Mouse (Mus musculus): ENCODE measurements around the gene Spock1.

The Spock1 gene

DNA sequence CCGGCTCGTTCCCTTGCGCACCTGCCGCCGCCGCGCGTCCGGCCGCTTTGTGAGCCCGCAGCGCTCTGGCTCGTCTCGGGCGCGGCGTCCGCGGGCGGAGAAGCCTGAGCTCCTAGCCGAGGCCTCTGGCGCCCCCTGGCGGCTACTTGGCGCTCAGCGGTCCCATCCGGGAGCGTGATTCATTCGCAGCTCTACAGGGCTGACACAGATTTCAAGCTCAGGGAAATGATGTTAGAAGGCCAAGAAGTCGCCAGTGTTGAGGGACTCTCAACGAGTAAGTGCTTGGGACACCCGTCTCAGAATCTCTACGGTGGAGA, at the start of gene Spock1:
TSS of gene Spock1 (minus strand) at position 67 of the 317 bp plus-strand sequence.
- peak; percentile 59 for DNase-seq (ENCODE audit: low read depth, low spot score)

DNA sequence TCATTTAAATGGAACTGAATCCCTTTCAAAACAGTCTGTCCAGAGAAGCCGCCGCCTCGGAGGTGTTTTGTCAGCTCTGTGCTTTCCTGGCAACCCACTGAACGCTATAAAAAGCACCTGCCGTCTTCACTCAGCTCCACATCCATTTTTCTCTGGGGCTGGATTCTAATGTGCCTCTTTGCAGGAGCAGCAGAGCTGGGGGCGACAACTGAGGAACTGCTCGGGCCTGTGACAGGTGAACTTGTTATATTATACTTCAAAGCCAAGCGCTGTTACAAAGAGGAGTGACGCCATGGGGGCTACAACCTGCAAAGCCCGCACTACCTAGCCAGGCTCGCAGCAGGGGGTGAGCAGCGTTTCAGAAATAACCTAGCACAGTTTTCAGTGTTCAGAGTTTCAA, 42.0 kb upstream of the Spock1 start:
- DNase-seq (ENCODE audit: low read depth, low spot score), result no peak

DNA sequence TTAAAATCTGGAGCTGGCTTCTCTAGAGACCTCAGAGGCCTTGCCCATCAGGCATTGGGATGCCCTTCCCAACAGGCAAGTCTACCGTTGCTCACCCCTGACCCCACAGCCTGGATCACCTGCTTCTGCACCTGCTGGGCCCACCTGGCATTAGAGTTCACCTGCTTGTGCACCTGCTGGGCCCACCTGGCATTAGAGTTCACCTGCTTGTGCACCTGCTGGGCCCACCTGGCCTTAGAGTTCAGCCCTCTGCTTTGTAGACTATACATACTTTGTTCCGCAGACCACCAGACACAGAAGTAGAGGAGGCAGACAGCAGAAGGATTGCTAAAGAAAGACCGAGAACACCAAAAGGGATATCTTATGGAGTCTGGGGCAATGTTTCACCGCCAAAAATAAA, 41.4 kb upstream of the Spock1 start:
- no peak for DNase-seq (ENCODE audit: low read depth, low spot score)

DNA sequence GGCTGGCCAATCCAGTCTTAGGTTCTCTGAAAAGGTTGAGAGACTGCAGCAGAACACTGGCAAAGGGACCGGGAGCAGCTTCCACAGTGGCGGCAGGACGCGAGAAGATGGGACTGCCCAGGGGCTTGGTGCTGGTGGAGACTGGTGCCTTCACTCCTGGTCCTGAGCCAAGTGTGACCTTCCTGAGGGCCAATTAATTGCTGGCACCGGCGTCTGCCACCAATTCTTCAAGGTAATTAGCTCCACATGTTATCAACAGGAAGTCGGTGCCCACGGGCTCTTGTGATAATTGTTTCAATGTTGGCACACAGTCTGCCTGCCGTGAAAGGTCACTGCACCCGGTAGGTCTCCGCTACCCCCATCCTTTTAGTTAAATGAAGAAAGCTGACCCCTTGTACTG, 37.1 kb upstream of the Spock1 start:
- DNase-seq (ENCODE audit: low read depth, low spot score), result no peak

DNA sequence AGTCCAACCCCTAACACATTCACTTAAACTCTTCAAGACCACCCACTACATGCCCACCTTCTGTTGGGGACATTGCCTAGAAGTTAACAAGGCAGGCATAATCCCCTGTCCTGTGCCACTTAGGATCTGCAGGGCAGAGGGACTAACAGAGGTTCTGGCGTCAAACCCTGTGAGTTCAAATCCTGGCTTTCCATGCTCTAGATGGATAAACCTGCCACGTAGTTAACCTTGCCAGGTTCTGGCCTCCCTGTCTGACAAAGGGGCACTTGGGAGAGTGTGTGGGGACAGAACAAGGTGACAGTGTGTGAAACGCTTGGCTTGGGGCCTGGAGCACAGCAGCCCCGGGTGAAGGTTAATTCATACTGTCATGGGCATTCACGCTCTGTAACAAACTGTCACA, 36.3 kb upstream of the Spock1 start:
- no peak for DNase-seq (ENCODE audit: low read depth, low spot score)

DNA sequence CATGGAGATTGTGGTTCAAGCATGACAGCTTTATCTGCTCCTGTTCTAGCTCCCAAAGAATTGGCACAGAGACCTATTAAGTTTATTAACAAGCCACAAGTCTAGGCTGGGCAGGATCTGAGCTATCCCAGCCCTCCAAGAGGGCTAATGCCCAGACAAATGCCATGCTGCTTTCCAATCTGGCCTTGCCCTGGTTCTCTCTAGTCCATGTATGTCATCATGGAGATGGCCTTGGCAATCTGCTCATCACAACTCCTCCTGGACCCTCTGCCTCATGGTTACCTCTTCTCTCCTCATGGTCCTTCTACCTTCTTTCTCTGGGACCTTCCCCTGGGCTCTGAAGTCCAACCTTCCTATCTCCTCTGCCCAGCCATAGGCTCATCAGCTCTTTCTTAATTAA, 35.8 kb upstream of the Spock1 start:
- DNase-seq (ENCODE audit: low read depth, low spot score), result no peak

DNA sequence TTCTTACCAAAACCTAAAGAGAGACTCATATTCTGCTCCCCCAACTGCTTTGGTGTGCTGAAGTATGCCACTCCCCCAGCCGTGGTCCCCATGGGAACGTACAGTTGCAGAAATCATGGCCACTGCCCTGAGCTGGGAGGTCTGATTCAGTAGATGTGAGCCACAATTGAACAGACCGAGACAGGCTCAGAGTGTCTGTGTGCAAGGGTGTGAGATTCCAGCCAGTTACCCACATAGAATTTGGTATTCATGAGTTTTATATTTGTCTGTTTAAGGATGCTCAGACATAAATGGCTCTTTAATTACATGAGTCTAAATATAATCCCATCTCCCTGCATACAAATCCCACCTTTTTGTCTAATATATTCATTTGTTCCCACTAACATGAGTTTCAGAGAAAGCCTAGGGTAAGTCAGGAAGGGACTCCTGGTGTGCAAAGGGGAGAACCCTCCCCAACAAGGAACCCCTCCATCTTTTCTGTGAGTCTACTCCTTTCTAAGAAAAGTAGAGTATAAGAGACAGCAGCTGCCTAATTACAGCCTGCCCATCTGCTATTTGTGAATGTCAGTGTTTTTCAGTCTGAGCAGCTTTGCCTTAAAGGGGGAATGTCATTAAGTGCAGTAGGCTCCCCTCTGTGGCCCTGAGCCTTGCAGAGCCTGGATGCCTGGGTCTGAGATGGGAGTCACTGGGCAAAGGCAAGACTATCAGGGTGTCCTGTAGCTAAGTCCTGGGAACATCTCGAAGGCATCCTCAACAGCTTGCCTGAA, 29.5 kb upstream of the Spock1 start:
- DNase-seq (ENCODE audit: low read depth, low spot score), result no peak

DNA sequence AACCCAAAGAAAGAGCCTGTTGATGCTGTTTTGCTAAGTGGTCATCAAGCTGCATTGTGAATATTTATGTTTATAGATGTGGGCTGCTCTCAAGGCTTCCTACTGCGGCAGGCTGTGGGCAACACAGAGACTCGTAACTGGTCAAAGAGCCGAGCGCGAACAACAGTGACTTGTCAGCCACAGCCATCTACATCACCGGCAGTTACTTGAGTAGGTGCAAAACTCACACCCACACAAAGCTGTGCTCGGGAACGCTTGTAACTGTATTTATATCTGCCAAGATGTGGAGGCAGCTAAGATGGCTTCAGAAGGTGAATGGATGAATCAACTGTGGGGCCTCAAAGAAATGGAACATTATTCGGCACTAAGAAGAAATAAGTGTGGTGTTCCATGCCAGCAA, 23.9 kb upstream of the Spock1 start:
- DNase-seq (ENCODE audit: low read depth, low spot score), result no peak

DNA sequence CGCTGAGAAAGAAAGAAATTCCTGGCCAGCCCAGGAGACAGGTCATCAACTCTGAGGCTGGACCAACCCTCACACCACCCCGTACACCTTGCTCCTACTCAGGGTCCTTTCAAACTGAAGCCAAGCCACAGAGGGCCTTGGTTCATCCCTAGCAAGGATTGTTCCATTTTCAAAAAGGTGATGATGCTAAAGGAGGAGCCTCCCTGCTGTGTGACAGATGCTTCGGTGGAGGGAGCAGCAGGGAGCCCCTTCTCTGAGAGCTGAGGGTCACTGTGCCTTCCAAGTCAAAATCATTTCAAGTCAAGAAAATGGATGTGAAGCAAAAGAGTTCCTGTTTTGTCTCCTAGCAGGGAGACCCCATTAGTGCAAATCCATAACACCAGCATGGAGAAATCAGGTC, 23.2 kb upstream of the Spock1 start:
- DNase-seq (ENCODE audit: low read depth, low spot score), result no peak

DNA sequence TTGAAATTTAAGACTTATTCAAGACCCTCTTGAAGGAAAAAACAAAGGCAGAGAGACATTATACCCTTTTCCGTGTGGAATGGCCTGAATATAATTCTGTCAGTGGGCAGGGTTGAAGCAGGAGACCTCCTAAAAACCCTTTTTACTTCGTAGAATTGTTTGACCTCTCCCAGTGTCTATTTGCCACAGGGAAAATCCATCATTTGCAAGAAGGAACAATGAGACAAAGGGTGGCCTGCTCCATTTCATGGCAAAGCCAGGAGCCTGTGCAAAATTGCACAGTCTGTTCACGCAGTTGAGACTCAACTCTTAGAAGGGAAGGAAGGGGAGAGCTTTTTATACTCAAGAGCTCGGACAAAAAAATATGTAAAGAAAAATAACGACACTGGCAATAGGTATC, 22.6 kb upstream of the Spock1 start:
- DNase-seq (ENCODE audit: low read depth, low spot score), result no peak

DNA sequence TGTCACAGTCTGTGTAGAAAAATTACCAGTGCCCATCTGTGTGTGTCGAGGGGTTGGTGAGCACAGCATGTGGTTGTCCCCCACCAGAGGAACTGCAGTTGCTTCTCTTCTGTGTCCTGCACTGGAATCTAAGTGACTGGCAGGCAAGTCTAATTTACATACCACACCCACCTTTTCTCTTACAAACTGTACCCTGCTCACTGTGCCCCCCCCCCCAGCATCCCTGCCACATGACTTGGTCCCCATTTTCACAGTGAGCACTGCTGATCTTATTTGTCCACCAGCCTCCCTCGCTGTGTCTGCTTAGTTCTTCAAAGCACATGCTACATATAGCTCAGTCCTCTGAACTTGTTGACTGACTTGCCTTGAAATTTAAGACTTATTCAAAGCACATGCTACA, 22.2 kb upstream of the Spock1 start:
- no peak for DNase-seq (ENCODE audit: low read depth, low spot score)

DNA sequence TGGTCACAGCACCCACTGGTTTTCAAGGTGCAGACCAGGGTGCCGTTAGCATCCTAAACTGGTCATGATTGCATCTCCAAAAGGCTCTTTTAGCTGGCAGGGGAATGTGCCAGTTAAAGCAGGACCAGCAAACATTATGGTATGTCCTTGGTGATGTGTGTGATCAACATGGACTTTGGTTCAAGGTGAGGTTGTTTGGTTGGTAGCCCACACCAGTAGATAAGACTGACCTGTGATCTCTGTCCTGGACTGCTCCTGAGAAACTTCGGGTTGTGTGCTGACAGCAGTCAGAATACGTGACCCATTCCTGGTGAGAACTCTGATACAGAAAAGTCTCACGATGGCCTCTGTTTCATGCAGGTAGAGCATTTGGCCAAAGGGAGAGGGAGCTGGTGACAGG, 11.8 kb upstream of the Spock1 start:
- DNase-seq (ENCODE audit: low read depth, low spot score), result no peak

DNA sequence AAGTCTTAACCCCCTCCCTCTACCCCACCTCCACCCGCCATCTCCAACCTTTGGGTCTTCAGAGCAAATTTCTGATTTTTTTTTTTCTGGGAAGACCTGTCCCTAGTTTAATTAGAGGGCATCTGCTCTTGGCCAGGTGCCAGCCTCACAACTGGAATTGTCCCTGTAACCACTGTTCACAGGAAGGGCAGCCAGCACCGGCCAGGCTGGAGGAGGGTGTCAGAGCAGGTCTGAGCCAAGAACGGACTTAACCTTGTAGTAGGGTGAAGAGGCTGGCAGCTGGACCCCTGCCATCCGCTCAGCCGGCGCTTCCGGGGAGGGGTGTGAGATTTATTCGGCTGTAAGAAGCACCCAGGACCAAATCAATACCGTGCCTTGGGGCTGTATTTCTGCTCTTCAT, 3.0 kb upstream of the Spock1 start:
- no peak for DNase-seq (ENCODE audit: low read depth, low spot score)

DNA sequence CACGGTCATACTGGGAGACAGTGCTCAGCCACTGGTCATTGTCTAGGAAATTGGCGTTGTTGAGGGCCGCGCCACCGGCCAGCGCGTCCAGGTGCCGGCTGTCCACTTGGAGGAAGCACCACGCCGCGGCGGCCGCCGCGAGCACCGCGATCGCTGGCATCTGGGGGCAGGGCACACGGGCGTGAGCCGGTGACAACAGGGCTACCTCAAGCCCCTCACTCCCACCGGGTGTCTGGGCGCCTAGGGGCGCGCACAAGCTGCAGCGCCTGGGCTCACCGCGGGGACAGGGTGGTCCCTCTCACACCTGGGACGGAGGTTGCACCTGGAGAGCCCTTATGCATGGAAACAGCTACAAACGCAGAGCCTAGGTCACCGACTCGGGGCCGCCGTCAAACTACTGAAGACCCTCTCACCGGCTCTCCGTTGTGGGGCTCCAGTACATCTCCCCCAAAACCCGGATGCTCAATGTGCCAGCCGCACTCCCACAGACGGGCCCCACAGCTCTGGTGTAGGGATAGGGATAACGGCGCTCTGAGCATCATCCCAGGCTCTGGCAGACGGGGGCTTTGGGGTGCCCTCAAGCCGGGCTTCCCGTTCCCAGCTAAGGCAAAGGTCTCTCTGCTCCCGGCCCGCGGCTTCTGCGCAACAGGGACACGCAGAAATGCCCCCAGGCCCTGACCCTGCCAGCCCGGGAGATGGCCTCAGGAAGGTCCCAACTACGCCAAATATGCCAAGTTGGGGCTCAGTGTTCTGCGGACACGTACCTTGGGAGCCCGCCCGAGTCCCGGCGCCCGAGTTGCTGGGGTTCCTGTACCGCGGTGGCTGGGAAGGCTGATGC, 485 bp downstream of the Spock1 start:
- DNase-seq (ENCODE audit: low read depth, low spot score), result no peak

DNA sequence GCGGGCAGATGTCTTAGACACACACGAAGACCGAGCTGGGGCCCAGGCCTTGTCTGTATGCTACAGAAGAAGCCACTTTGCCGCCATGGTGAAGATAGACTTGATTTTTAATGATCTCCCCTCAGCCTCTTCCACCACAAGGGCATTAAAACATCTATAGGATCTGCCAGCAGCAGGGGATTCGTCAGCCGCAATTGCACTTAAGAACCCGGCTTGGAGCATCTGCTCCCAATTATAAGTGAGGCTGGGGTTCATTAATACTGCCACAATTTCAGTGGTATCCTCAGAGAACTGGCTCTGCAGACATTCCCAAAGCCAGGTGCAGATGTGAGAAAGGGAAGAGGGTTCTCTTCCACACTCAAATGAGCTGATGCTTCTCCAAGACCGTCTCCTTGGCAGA, 13.5 kb downstream of the Spock1 start:
- DNase-seq (ENCODE audit: low read depth, low spot score), result no peak

DNA sequence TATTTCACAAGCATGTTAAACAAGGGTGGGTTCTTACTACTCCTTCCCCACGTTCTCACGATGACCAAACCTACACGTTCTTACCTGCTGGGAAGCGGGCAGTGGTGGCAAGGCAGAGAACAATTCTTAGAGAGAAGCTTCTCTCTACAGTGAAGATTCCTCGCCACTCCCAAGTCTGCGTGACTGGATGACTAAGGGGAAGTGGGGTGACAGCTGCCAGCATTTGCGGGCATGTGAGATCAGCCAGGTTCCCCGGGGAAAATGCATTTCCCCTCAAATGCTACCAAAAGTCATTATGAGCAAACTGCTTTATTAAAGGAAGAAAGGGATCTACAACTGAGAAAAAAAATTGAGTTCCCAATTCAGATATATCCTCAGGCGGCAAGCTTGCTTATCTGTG, 18.4 kb downstream of the Spock1 start:
- DNase-seq (ENCODE audit: low read depth, low spot score), result no peak

DNA sequence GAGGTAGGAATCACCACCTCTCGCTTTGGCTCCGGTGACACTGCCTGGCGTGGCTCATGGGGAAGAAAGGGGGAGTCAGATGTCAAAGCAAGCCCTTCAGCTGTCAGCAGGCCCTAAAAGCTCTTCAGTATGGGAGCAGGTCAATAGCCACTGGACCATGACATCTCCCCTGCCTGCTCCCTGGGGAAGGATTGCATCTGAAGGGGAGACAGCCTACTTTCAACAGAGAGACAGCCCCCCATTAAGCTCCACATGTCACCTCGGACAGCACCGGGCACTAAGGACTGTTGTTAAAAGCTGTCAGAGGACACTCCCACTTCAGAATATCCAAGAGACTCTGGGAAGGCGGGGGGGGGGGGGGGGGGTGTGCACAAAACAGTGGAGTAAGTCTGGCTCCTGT, 19.1 kb downstream of the Spock1 start:
- DNase-seq (ENCODE audit: low read depth, low spot score), result no peak

DNA sequence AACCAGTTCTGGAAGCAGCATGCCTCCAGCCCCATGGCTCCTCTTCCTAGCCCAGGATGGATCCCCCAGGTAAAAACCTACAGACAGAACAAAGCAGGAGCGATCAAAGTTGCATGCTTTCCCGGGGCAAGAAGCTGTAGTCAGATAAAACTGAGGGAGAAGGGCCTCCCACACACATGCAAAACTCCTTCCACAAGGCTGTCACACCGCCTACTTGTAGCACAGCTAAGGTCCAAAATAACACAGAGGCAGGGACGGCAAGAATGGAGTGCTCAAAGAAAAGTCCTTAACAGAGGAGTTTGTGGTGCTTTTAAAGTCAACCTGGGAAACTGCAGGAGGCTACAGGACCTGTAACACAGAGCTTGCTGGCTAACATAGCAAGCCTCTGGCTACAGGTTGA, 28.3 kb downstream of the Spock1 start:
- no peak for DNase-seq (ENCODE audit: low read depth, low spot score)

DNA sequence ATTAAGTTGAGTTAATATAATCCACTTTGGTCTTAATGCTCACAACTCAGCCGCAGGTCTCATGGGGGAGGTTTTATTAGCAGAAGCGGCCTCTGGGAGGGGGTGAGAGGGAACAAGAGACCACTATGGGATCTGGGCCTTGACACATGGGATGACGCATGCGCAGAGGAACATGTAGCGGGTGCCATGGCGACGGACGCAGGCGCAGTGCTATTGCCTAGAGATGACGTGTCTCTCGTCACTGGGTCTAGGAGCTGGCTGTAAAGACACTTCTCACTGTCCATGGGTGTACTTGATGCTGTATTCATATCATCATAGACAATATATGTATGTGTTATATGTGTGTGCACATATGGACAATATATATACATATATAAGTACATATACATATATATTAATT, 29.3 kb downstream of the Spock1 start:
- DNase-seq (ENCODE audit: low read depth, low spot score), result no peak

DNA sequence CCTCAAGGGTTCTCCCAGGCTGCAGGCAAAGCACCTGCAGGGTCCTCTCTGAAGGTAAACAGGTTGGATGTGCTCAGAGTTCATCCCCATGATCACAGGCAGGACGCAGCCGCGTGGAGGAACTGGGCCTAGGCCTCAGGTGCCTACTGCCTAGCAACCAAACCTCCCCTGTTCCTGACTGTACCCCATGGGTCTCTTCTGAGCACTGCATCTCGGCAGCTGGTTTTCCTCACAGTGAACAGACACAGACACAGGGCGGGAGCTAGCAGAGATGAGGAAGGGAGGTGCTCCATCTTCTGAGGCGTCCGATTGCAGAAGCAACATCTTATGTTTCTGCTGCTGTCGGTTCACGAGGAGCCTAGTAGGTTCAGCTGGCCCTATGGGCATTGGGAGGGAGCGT, 30.4 kb downstream of the Spock1 start:
- DNase-seq (ENCODE audit: low read depth, low spot score), result no peak

DNA sequence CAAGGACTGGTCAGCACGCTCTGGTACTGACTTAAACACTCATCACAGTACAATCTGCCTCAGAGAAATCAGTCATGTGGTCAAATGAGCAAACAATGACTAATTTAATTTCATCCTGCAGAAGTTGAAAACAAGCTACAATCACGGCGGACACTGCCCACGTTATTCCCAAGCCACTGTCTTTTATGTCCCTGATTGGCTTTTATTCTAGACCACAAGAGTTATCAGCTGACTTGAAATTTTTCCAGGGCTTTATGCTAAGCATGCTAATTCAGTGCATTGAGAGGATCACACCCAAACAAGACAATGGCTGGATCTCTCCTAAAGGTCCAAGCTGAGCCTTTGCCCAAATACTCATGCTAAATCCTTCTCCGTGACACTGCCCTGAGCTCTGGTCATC, 31.2 kb downstream of the Spock1 start:
- DNase-seq (ENCODE audit: low read depth, low spot score), result no peak

DNA sequence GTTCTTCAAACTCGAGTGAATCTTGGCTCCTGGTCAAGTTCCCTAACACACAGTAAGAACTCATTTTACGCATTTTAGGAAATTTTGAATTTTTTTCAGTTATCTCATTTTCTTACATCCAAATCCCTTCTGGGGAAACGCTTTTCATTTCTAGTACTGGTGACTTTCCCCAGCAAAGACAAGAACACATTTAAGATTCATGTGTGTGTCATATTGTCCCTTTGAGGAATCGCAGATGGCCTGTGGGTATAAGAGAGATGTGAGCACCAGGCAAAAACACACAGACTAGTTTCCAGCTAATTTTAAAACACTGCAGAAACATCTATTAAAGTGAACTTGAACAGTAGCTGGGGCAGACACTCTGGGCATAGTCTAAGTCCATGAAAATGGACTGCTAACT, 38.1 kb downstream of the Spock1 start:
- DNase-seq (ENCODE audit: low read depth, low spot score), result no peak

DNA sequence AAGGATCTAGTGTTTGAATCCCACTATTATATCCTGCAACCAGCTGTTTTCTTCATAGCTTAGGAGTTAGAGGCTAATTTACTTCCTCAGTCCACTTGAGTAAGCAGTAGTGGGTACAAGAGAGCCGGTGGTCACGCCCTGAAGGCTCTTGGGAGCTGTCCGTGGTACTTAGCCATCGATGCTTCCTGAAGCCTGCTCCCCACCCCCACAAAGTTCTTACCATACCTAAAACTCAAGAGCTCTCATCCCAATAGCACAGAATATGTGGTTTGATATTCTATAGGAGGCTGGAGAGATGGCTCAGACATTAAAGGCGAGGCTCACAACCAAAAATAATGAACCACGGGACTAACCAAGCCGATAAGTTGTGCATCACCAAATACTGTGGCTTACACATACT, 40.5 kb downstream of the Spock1 start:
- no peak for DNase-seq (ENCODE audit: low read depth, low spot score)
